Mouse (Mus musculus) hindbrain, embryonic 13.5 days (tissue): ENCODE data around the gene Kmo. TPM values are rescaled to one million over a fixed set of nuclear protein-coding genes. Genes with fewer than 3 reads are reported as not detected.
A peak's percentile ranks its signal among the peaks of the same experiment; 100 is the strongest.

Experiments
- ATAC-seq: fragments of 200-750 bp; cut with Nextera tagmentation; 2 replicates; pipeline ENCODE4 v1.8.0; 2017; ENCODE audit warnings: moderate TSS enrichment; ENCODE audit not compliant: low FRiP score
- H3K27ac ChIP-seq: fragments of 300-500 bp; sonication (generic); 2 replicates; pipeline ENCODE4 v1.5.1; 2015; ENCODE audit warnings: inconsistent platforms, mild to moderate bottlenecking, moderate library complexity
- H3K27me3 ChIP-seq: fragments of 300-500 bp; sonication (generic); 2 replicates; pipeline ENCODE4 v1.6.1; 2015; ENCODE audit warnings: mild to moderate bottlenecking, inconsistent platforms
- H3K36me3 ChIP-seq: fragments of 300-500 bp; sonication (generic); 2 replicates; pipeline ENCODE4 v1.6.1; 2015; ENCODE audit warnings: mild to moderate bottlenecking, inconsistent platforms
- H3K4me1 ChIP-seq: fragments of 300-500 bp; sonication (generic); replicated peaks from 2 replicates; pipeline ENCODE4 v1.6.1; 2015; ENCODE audit warnings: inconsistent platforms
- H3K4me2 ChIP-seq: fragments of 300-500 bp; sonication (generic); 2 replicates; pipeline ENCODE4 v1.6.1; 2015; ENCODE audit warnings: inconsistent platforms, mild to moderate bottlenecking, moderate library complexity
- H3K4me3 ChIP-seq: fragments of 300-500 bp; sonication (generic); 2 replicates; pipeline ENCODE4 v1.5.1; 2015; ENCODE audit warnings: mild to moderate bottlenecking, inconsistent platforms
- H3K9ac ChIP-seq: fragments of 300-500 bp; sonication (generic); 2 replicates; pipeline ENCODE4 v1.6.1; 2015; ENCODE audit warnings: mild to moderate bottlenecking, inconsistent platforms
- H3K9me3 ChIP-seq: fragments of 300-500 bp; sonication (generic); 2 replicates; pipeline ENCODE4 v1.6.1; 2016; ENCODE audit warnings: inconsistent platforms
- WGBS: fragments of 180-500 bp; shearing (Covaris S2); methylation state at CpG from one replicate; pipeline ENCODE4 v1.1.7; 2015; 5-methylcytosine and 5-hydroxymethylcytosine counted together
- polyA plus RNA-seq: library from polyadenylated mRNA; unstranded; fragments of >200 nt; fragmentation: Nextera tagmentation; extraction: Ambion mirVana; gene quantifications from 2 replicates; pipeline ENCODE4 v1.2.1, GENCODE M21; 2015

Gene Kmo
- 0.18 and 0.21 TPM in 2 replicates for polyA plus RNA-seq

GRCm38 (mm10) chr1:175619814-175620431 lies at the start of gene Kmo:
TSS of gene Kmo (plus strand) at chr1:175620381.
- no peaks in the 10 kb centered on the region for H3K9me3 ChIP-seq
- no peak within 1 kb of the TSS for H3K4me2 ChIP-seq
- 96% methylated on average over 13 of the region's 13 CpGs for WGBS
- peaks cover 34% of the 10 kb centered on the region for H3K36me3 ChIP-seq
- H3K27ac ChIP-seq = no peak within 1 kb of the TSS
- H3K4me1 ChIP-seq = peaks cover 18% of the 10 kb centered on the region
- no peaks in the 10 kb centered on the region for H3K27me3 ChIP-seq
- H3K4me3 ChIP-seq = no peak within 1 kb of the TSS
- H3K9ac ChIP-seq = no peak within 1 kb of the TSS
- ATAC-seq = no peak

DNA sequence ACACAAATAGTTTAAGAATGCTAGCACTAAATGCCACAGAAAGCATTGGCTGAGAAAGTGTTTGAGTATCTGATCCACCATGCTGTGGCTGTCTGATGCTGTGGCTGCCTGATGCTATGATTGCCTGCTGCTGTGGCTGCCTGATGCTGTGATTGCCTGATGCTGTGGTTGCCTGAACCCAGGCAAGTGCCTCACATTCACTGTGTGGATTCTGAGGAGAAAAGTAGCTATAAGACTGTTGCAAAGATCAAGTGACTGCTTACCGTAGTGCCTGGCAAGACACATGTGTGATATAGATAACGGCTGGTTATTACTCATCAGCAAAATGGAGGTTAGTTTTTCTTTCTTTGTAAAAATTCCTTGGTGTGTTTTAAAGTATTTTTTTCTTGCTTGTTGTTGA lies 46.1 kb upstream of the Kmo start:
- no peak for ATAC-seq
- no peak overlapping the region for H3K27ac ChIP-seq
- 93% methylated on average over 2 of the region's 2 CpGs for WGBS
- H3K4me3 ChIP-seq = no peak overlapping the region
- no peaks in the 10 kb centered on the region for H3K27me3 ChIP-seq
- no peak overlapping the region for H3K9ac ChIP-seq
- H3K9me3 ChIP-seq = no peaks in the 10 kb centered on the region
- no peaks in the 10 kb centered on the region for H3K36me3 ChIP-seq
- no peaks in the 10 kb centered on the region for H3K4me1 ChIP-seq
- no peak overlapping the region for H3K4me2 ChIP-seq

DNA sequence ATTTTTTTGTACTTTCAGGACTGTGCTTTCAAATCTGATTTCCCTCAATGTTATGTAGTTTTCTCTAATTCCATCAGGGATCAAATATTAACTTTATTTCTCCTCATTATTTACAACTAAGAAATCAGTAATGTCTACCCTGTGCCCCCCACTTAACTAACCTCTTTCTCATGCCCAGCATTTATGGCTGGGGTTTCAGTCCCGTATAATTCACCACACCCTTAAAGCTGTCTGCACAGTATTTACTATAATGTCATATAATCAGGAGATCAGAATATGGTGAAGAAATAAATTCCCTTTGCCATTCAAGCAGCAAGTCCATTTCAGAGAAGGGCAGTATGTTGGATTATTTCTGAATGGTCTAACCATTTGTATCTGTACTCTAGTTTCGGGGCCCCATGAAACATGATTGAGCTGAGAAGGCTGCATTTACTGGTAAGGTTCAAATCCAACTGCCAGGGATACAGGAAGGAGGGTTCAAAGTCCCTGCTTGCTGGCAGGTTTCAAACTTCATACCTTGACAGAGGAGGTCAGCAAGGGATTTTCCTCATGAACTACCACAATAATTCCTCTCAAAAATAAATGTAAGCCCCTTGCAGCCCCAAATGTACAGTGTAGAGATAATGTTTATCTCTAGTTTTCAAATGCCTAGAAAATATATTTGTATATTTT lies 41.6 kb upstream of the Kmo start:
- no peak overlapping the region for H3K4me2 ChIP-seq

DNA sequence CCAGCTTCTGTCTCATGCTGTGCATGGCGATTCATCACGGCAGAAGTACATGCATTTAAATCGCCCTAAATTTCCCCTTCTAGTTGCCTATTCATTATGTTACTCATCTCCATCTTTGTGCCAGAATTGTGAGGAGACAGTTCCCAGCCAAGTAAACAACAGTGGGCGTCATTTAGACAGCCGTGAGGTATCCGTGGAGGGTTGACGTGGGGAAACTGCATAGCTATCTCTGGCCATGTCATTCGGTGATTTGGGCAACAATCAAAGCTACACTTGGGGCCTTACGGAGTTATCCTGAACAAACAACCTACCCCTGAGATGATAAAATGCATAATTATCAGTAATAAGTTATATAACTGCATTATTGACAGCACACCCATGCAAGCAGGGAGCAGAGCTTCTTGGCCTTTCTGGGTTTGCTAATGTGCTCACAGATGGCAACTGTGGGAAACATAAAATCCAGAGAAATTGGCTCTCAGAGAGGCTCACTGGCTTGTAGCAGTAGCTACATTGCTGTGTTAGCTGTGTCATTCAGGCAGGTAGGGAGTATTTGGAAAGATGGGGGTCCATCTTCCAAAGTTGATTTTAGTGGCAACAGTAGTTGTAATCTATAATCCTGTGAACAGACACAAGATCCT lies 40.5 kb upstream of the Kmo start:
- H3K36me3 ChIP-seq = no peaks in the 10 kb centered on the region
- H3K4me3 ChIP-seq = no peak overlapping the region
- 68% methylated on average over 9 of the region's 9 CpGs for WGBS
- no peak overlapping the region for H3K4me2 ChIP-seq
- H3K27me3 ChIP-seq = no peaks in the 10 kb centered on the region
- ATAC-seq = no peak
- H3K4me1 ChIP-seq = no peaks in the 10 kb centered on the region
- H3K27ac ChIP-seq = no peak overlapping the region
- H3K9me3 ChIP-seq = no peaks in the 10 kb centered on the region
- no peak overlapping the region for H3K9ac ChIP-seq

More for the DNA sequence above, 41.6 kb upstream of the Kmo start:
- 88% methylated on average over 2 of the region's 2 CpGs for WGBS
- Histone ChIP-seq H3K4me3 (no peak overlapping the region), H3K27me3 (no peaks in the 10 kb centered on the region), H3K9me3 (no peaks in the 10 kb centered on the region), H3K36me3 (no peaks in the 10 kb centered on the region), H3K27ac (no peak overlapping the region), H3K4me1 (no peaks in the 10 kb centered on the region), H3K9ac (no peak overlapping the region)
- no peak for ATAC-seq

- Histone ChIP-seq H3K36me3 (no peaks in the 10 kb centered on the region), H3K27ac (no peak overlapping the region), H3K9me3 (no peaks in the 10 kb centered on the region), H3K4me2 (no peak overlapping the region), H3K27me3 (no peaks in the 10 kb centered on the region), H3K4me3 (no peak overlapping the region), H3K4me1 (no peaks in the 10 kb centered on the region), H3K9ac (no peak overlapping the region)
- no peak for ATAC-seq
- 88% methylated on average over 7 of the region's 7 CpGs for WGBS
Measured at GRCm38 (mm10) chr1:175580346-175580745, 39.8 kb upstream of the Kmo start.

DNA sequence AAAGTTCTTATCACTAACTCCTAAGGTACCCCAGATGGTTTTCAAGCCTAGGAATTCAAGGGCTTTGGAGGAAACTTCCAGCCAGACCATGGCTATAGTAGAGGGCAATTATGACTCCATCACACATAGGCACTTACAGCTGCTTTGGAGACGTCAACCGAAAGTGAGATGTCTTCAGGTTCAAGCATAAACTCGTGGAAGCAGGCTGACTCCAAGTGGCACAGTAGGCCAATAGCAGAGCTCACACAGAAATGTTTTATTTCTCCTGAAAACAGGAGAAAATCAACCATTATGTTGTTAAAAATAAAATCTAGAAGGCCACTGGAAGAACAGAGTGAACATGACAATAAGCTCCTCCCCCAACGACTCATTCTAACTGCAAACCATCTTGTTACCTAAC lies 37.4 kb upstream of the Kmo start:
- Histone ChIP-seq H3K9me3 (no peaks in the 10 kb centered on the region), H3K4me3 (no peak overlapping the region), H3K4me2 (no peak overlapping the region), H3K27ac (no peak overlapping the region), H3K4me1 (no peaks in the 10 kb centered on the region), H3K27me3 (no peaks in the 10 kb centered on the region), H3K36me3 (no peaks in the 10 kb centered on the region), H3K9ac (no peak overlapping the region)
- WGBS = 89% methylated on average over 4 of the region's 4 CpGs
- no peak for ATAC-seq

DNA sequence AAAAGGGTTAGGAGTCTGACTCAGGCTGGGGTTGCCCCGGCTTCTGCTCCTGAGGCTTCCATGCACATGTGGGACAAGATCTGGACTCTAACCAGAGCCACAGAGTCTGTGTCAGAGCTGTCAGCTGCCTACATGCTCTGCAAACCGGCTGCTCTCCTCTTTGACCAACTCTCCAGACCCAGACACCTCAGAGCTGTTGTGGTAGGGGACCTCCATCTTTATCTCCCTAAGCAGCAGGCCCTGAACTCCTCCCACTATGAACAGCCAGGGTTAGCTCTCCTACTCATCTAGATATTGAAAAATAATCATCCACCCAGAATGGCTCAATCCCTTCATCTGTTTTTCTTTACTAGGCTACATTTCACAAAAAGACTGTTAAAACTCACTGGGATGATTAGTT lies 34.9 kb upstream of the Kmo start:
- no peak overlapping the region for H3K4me2 ChIP-seq
- H3K4me3 ChIP-seq = no peak overlapping the region
- no peak for ATAC-seq
- 84% methylated on average over 2 of the region's 2 CpGs for WGBS
- no peak overlapping the region for H3K9ac ChIP-seq
- no peaks in the 10 kb centered on the region for H3K27me3 ChIP-seq
- no peak overlapping the region for H3K27ac ChIP-seq
- no peaks in the 10 kb centered on the region for H3K4me1 ChIP-seq
- no peaks in the 10 kb centered on the region for H3K9me3 ChIP-seq
- H3K36me3 ChIP-seq = no peaks in the 10 kb centered on the region

GRCm38 (mm10) chr1:175586656-175587055 lies 33.5 kb upstream of the Kmo start:
- ATAC-seq = no peak
- Histone ChIP-seq H3K9ac (no peak overlapping the region), H3K4me3 (no peak overlapping the region), H3K4me1 (no peaks in the 10 kb centered on the region), H3K36me3 (no peaks in the 10 kb centered on the region), H3K27me3 (no peaks in the 10 kb centered on the region), H3K4me2 (no peak overlapping the region), H3K9me3 (no peaks in the 10 kb centered on the region), H3K27ac (no peak overlapping the region)
- 92% methylated on average over 5 of the region's 5 CpGs for WGBS

GRCm38 (mm10) chr1:175592832-175593231 lies 27.3 kb upstream of the Kmo start:
- 88% methylated on average over 1 of the region's 1 CpGs for WGBS
- H3K4me2 ChIP-seq = no peak overlapping the region
- H3K27ac ChIP-seq = no peak overlapping the region
- H3K9me3 ChIP-seq = no peaks in the 10 kb centered on the region
- H3K4me3 ChIP-seq = no peak overlapping the region
- no peaks in the 10 kb centered on the region for H3K36me3 ChIP-seq
- no peaks in the 10 kb centered on the region for H3K27me3 ChIP-seq
- H3K4me1 ChIP-seq = no peaks in the 10 kb centered on the region
- ATAC-seq = no peak
- no peak overlapping the region for H3K9ac ChIP-seq

DNA sequence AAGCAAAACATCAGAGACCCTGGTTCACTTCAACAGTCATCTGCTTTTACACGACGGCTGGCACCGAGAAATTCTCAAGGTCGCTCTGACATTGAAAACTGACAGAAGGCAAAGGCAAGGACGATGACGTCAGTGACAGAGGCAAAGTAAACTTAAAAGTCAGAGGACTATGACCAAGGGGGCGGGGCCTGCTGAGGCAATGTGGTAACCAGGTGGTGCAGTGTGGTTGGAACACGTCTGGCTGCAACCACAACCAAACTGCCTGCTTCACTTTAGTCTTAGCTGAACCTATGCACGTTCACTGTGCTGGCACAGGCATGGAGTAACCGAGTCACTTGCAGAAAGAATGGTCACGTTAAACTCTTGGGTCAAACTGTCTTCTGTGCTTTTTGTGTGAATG lies 17.9 kb upstream of the Kmo start:
- 90% methylated on average over 11 of the region's 11 CpGs for WGBS
- H3K4me1 ChIP-seq = no peaks in the 10 kb centered on the region
- H3K27ac ChIP-seq = no peak overlapping the region
- no peak overlapping the region for H3K4me3 ChIP-seq
- peaks cover 52% of the 10 kb centered on the region for H3K36me3 ChIP-seq
- no peak for ATAC-seq
- H3K4me2 ChIP-seq = no peak overlapping the region
- no peaks in the 10 kb centered on the region for H3K9me3 ChIP-seq
- no peaks in the 10 kb centered on the region for H3K27me3 ChIP-seq
- H3K9ac ChIP-seq = no peak overlapping the region

DNA sequence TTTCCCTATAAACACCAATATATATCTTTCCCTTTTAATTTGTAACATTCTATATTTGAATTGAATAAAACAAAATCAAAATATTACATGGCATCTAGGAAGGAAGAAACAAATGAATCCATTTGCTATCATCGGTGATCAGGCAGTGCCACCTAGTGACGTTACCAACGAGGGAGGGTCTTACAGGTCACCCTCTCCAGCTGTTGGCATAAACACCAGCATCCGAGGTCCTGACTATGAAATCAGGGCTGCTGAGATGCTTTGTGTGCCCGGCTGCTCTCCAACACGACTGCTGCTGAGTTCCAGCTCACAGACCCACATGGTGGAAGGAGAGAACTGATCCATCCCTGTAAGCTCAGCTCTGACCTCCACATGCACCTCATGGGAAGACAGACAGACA lies 16.8 kb upstream of the Kmo start:
- Histone ChIP-seq H3K36me3 (peaks cover 64% of the 10 kb centered on the region), H3K9me3 (no peaks in the 10 kb centered on the region), H3K4me2 (no peak overlapping the region), H3K27me3 (no peaks in the 10 kb centered on the region), H3K4me3 (no peak overlapping the region), H3K4me1 (no peaks in the 10 kb centered on the region), H3K27ac (no peak overlapping the region), H3K9ac (no peak overlapping the region)
- WGBS = 70% methylated on average over 6 of the region's 6 CpGs
- ATAC-seq = 0 out of 2 replicates have a peak, but pooled peaks have one; percentile 49

GRCm38 (mm10) chr1:175607308-175607707 lies 12.9 kb upstream of the Kmo start:
- no peaks in the 10 kb centered on the region for H3K27me3 ChIP-seq
- H3K27ac ChIP-seq = no peak overlapping the region
- H3K4me3 ChIP-seq = no peak overlapping the region
- no peaks in the 10 kb centered on the region for H3K4me1 ChIP-seq
- ATAC-seq = no peak
- H3K9ac ChIP-seq = no peak overlapping the region
- no peak overlapping the region for H3K4me2 ChIP-seq
- WGBS = 96% methylated on average over 6 of the region's 6 CpGs
- peaks cover 73% of the 10 kb centered on the region for H3K36me3 ChIP-seq
- no peaks in the 10 kb centered on the region for H3K9me3 ChIP-seq
